Mouse (Mus musculus) right cerebral cortex, postnatal 10 days (tissue): Measurements from ENCODE around the gene Tmem106c.
A peak's percentile ranks its signal among the peaks of the same experiment; 100 is the strongest.

Experiments used
- DNase-seq, 2 experiments: peaks; one replicate each; pipeline ENCODE4 v3.0.0; 2021; ENCODE audit warnings: low spot score in 2 of 2

Gene Tmem106c

GRCm38 (mm10) chr15:97999991-98000390 is 36.0 kb downstream of the Tmem106c start:
- no peak for DNase-seq

GRCm38 (mm10) chr15:98001321-98002112 is 37.5 kb downstream of the Tmem106c start:
- DNase-seq: no peak

- DNase-seq: peak; percentile 52 to 67
These were observed 38.4 kb downstream of the Tmem106c start for GRCm38 (mm10) chr15:98002113-98002990.

- DNase-seq: no peak
These were observed 39.2 kb downstream of the Tmem106c start for GRCm38 (mm10) chr15:98002991-98003821.

- no peak for DNase-seq
These were observed 40.1 kb downstream of the Tmem106c start, which contains the start of gene Col2a1 for GRCm38 (mm10) chr15:98003822-98004739. TSS of gene Col2a1 (minus strand) at chr15:98004695.

- DNase-seq: no peak
These were observed 40.8 kb downstream of the Tmem106c start for GRCm38 (mm10) chr15:98004740-98005159.

- DNase-seq: no peak
These were observed 41.2 kb downstream of the Tmem106c start for GRCm38 (mm10) chr15:98005181-98005580.

GRCm38 (mm10) chr15:98012810-98013209 is 48.8 kb downstream of the Tmem106c start:
- no peak for DNase-seq

GRCm38 (mm10) chr15:98017925-98018324 is 53.9 kb downstream of the Tmem106c start:
- no peak for DNase-seq

- DNase-seq: no peak
These were observed 55.0 kb downstream of the Tmem106c start for GRCm38 (mm10) chr15:98019047-98019446.
